Mouse (Mus musculus) MN1 (cell line): Measurements from ENCODE around the gene Vps18.
A peak's percentile ranks its signal among the peaks of the same experiment; 100 is the strongest.

Source experiments
- DNase-seq: peaks from one replicate; pipeline ENCODE4 v3.0.0-alpha.2; 2016; ENCODE audit warnings: low spot score

Vps18 gene

DNA sequence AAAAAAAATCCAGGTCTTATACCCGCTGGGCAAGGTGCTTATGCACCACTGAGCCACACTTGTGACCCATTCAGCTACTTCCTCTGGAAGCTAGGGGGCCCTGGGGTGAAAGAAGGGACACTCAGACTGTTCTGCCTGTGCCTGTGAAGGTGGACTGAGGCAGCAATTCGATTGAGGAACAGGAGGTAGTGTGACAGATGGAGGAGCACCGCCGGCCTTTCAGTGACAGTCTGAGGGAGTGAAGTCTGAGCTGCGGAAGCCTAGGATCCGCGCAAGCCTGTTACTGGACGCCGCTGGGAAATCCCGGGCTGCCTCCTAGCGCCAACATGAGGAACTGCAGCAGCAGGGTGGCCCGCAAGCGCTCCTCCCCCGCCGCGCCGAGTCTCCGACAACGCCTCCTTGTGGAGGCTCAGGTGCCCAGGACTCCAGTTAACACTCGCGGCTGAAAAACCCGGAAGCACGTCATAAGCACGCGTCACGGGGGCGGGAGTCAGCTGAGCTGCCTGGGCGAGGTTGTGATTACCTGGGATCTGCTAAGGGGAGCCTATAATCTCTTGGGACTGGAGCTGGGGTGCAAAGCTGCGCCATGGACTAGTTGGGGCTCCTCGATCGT is at the start of gene Vps18:
TSS of gene Vps18 (plus strand) at position 471 of the 613 bp plus-strand sequence.
- DNase-seq: peak; percentile 97

DNA sequence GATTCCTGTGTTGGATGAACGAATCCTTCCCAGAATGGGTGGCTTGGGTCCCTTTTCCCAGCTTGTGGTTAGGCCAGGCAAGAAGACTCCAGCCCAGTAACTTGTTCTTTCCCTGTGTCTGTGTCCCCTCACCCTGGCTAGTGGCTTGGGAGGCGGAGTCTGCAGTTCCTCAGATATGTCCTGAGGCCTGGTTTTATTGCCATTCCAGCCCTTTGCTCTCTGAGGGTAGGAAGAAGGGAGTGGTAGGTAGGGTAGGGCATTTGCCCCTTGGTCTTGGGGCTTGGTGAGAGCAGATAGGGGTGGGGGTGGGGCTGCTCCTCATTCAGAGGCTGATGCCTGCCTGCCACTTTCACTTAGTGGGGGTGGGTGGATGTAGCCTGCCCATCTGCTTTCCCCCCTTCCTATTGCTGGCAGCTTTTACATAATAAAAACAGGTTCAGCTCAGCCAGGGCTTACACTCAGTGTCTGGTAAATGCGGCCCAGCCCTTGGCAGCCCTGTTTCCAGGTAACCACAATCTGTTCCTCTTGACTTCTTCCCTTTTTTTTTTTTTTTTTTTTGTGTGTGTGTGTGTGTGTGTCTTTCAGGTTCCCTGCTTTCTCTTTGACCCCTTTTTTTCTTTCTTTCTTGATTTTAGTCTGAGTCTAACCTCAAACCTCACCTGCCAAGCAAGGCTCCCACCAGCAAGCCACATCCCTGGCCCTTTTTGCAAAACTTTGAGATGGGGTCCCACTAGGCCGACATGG is 48.3 kb upstream of the Vps18 start:
- DNase-seq: no peak

DNA sequence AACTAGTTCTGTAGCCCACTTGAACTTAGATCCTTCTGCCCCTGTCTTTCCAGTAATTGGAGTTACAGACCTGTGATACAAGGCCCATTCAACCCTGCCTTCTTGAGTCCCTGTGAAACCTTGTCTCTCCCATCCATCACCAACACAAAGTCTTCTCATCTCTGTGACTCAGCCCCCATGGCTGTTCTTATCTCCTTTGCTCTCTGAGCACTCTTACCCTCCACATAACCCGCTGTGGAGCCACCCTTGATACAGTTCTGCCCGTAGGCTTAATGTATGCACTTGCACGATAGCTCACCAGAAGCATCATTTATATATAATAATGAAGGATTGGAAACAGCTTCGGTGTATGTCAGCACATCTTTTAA is 47.7 kb upstream of the Vps18 start:
- no peak for DNase-seq

GRCm38 (mm10) chr2:119242548-119242947 is 46.0 kb upstream of the Vps18 start:
- no peak for DNase-seq

- DNase-seq: no peak
These were observed 43.3 kb upstream of the Vps18 start for GRCm38 (mm10) chr2:119245246-119245645.

- no peak for DNase-seq
These were observed 40.6 kb upstream of the Vps18 start for GRCm38 (mm10) chr2:119247904-119248303.

GRCm38 (mm10) chr2:119249592-119250061 is 38.9 kb upstream of the Vps18 start:
- DNase-seq: no peak

- DNase-seq: peak; percentile 24
These were observed 38.2 kb upstream of the Vps18 start for GRCm38 (mm10) chr2:119250377-119250776.

- peak; percentile 88 for DNase-seq
These were observed 37.6 kb upstream of the Vps18 start for GRCm38 (mm10) chr2:119250826-119251478.

DNA sequence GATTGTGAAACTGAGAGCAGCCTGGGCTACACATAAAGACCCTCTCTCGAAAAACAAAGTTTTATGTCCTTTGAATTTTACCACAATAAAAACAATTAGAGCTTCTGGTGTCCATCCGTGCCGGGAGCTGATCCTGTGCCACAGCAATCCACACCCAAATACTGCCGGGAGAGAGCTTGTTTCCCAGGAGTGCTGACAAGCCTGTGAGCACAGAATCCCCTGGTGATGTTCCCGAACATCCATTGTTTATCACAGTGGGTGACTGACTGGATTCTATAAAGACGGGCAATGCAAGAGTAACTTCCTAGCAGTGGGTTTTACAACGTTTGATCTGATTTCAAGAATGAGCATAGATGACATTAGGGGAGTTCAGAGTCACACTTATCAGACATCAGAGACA is 33.6 kb upstream of the Vps18 start:
- no peak for DNase-seq

DNA sequence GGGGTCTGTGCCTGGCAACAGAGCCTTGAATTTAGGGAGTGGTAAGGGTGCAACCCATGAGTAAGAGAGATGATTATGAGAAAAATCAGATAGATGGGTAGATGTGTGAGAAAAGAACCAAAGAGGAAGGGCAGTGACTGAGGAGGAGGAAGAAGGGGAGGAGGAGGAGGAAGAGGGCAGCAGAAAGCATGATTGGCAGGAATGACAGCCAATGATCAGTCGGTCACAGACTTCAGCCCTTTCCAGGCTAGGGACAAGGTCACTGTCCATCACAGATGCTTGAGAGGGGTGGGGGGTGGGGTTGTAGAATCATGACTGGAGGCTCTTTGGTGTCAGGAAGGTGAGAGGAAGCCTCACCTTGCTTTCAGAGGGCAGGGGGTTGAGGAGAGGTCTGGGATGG is 28.0 kb upstream of the Vps18 start:
- DNase-seq: no peak

GRCm38 (mm10) chr2:119261326-119261725 is 27.2 kb upstream of the Vps18 start:
- DNase-seq: peak; percentile 58

DNA sequence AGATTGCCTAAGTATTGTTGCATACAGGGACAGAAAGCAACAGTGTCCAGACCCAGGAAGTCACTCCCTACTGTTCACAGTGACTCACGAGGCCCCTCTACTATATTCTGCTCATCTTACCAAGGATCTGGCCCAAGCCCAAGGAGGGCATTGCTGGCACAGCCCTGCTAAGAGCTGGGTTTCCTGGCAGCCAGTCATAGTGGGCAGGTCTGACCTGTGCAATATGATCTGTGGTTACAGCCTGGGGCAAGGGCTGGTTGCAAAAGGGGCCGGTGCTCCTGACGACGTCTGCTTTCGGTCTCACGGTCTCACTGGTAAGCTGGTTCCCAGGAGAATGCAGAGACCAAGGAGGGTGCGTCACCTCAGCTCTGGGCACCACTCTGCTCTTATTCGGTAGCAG is 25.6 kb upstream of the Vps18 start:
- DNase-seq: peak; percentile 94

DNA sequence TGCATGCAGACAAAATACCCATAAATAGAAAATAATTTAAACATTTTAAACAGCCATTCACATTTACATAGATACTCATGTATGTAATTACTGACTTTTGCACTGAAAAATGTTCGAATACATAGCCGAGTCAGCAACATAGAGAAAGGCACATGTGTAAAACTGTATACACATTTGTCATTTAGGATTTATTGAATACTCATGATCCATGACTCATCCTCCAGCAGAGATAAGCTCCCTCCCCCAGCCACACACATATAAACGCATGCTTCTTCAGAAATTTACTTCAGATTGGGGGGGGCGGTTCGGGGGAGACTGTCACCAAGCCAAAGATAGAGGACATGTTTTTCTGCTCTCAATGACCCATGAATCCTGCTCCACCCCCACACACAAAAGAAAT is 24.7 kb upstream of the Vps18 start:
- peak; percentile 39 for DNase-seq

- DNase-seq: no peak
These were observed 18.3 kb upstream of the Vps18 start for GRCm38 (mm10) chr2:119270286-119270642.

GRCm38 (mm10) chr2:119270643-119271331 is 17.8 kb upstream of the Vps18 start, which contains the start of gene Rhov:
Rhov (minus strand) TSS chr2:119271272.
- DNase-seq: peak; percentile 83

DNA sequence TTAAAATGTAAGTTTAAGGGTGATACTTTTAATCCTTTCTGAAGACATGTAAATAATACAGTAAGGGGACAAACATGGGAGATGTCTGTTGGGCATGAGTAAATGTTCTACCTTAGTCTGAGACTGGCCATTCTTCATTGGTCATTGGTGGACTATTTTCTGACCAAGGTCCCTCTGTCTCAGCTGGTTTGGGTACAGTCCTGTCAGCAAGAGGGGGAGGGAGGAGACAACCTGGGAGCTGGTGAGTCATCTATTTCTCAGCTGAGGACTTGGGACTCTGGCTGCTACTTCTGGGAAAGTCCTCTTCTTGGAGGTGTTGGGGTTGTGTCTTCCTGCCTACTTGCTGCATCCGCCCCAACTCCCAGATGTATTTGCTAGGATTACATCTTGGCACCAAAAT is 14.4 kb upstream of the Vps18 start:
- DNase-seq: no peak

DNA sequence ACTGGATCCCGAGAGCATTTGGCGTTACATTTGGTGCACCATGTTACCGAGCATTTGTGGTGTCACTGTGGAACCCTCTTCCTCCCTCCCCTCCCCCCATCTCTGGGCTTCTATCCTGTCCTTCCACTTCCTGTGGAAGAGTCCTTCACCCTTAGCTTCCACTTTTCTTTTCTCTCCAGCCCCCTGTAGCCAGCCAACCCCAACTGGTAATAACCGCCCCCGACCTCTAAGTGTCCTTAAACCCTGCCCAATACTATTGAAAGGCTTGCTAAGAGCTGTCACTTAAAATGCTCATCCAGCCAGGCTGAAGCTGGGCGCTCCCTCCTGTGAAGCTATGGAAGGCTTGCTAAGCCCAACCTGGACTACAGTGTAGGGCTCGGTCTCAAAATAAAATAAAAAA is 11.6 kb upstream of the Vps18 start:
- DNase-seq: no peak

DNA sequence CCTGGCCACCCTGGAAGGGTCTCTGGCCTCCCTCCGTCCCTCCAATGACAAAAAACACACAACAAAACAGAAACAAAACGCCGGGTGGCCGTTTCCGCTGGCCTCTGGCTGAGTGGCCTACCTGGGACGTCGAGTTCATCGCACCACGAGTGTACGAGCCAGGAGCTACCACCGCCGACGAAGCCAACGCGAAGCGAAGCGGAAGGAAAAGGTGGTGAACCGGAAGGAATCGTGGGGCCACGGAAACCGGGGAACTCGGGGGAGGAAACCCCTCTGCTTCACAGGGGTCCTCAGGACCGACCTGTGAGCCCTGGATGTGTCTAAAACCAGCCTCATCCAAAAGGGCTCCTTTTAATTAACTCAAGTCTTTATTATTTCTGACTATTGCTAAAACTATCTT is 10.7 kb upstream of the Vps18 start:
- DNase-seq: no peak

GRCm38 (mm10) chr2:119281899-119282565 is 6.5 kb upstream of the Vps18 start:
- DNase-seq: no peak

DNA sequence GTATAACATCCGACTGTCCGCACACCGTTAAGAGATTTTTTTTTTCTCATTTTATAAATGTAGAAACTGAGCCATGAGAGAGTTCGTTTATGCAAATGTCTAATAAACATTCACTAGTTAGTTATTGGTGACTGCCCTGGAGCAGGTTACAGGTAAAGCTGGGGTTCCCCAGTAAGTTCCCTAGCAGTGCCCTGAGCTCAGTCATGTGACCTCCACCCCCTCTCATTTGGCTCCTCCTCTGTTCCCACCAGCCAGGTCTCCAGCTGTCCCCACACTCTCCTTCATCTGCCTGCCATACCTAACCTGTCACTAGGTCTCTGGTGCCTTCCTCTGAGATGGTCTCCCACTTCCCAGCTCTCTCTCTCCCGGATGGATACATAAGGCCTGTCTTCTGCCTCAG is 1.2 kb upstream of the Vps18 start:
- no peak for DNase-seq

- DNase-seq: no peak
These were observed 475 bp downstream of the Vps18 start for GRCm38 (mm10) chr2:119289014-119289416.
